Mouse (Mus musculus) liver, postnatal 0 days (tissue): ENCODE measurements around the gene Gm49384.
A peak's percentile ranks its signal among the peaks of the same experiment; 100 is the strongest.

Experiments used
- CTCF ChIP-seq: sonication (generic); IDR thresholded peaks from 2 replicates; pipeline ENCODE4 v1.5.1; 2016; ENCODE audit warnings: antibody characterized with exemption, low read depth
- EP300 ChIP-seq: IDR thresholded peaks from 2 replicates; pipeline ENCODE4 v1.6.1; 2016; ENCODE audit warnings: antibody characterized with exemption, low read depth, mild to moderate bottlenecking

GRCm38 (mm10) chr12:69190522-69190921 is 13.5 kb downstream of the Gm49384 start:
- TF ChIP-seq EP300 (no peak), CTCF (peak; percentile 58)
